Mouse (Mus musculus): ENCODE results near the gene Ssr2. TPM values are rescaled to one million over a fixed set of nuclear protein-coding genes. Genes with fewer than 3 reads are reported as not detected.
A peak's percentile ranks its signal among the peaks of the same experiment; 100 is the strongest.

Gene Ssr2
- total and polyA plus RNA-seq, 3 experiments = 346 to 377 (median 364) TPM

- dilution Hi-C loops (cut with MboI; ENCODE audit: extremely low pct_ligation_motif_present, extremely low pct_unique_long_range_greater_than_20kb, low sequenced_read_pairs) (no loop called here), in situ Hi-C loops (cut with MboI; ENCODE audit: low pct_ligation_motif_present, low pct_unique_long_range_greater_than_20kb, low sequenced_read_pairs) (loop anchor here (10.0 kb wide), 1 partner anchor 203 kb away; no protein-coding TSS in a partner anchor)
- Histone ChIP-seq H3K4me3 (replicated peaks in 1 of 3; ENCODE audit: low read depth in 2 of 3, low read length in 2 of 3, poor library complexity in 1 of 3) (no peak overlapping the region), H3K4me2 (ENCODE audit: insufficient read depth, low read depth, poor library complexity, severe bottlenecking) (peak overlapping the region; percentile 71), H3K4me1 (ENCODE audit: control insufficient read depth in 1 of 2, insufficient read depth in 2 of 2) (peaks cover 7 to 28% of the 10 kb centered on the region in 2 experiments; a peak in 3 of 4 replicates), H3K79me2 (replicated peaks; ENCODE audit: control insufficient read depth, extremely low read depth, insufficient read depth, poor library complexity, severe bottlenecking) (peaks cover 14% of the 10 kb centered on the region), H3K9me3 (replicated peaks; ENCODE audit: low read length) (no peaks in the 10 kb centered on the region), H3K36me3 (replicated peaks in 1 of 2; ENCODE audit: control insufficient read depth in 1 of 2, insufficient read depth in 1 of 2, low read length in 1 of 2) (peaks cover 15 to 42% of the 10 kb centered on the region in 2 experiments), H3K27ac (ENCODE audit: insufficient read depth, low read depth) (no peak overlapping the region), H3K27me3 (replicated peaks) (no peaks in the 10 kb centered on the region), H3K9ac (ENCODE audit: insufficient read depth, low read depth) (no peak overlapping the region; the same call in 1 of the 2 replicates)
- no peak for TF ChIP-seq ZKSCAN1 (IDR thresholded peaks at IDR 0.05; ENCODE audit: borderline replicate concordance, low read depth, low read length)
- TF ChIP-seq JUN (IDR thresholded peaks at IDR 0.05; ENCODE audit: insufficient read depth, low read depth, low read length) = no peak
- TF ChIP-seq CHD1 (IDR thresholded peaks at IDR 0.05; ENCODE audit: low read depth, low read length) = no peak
- TF ChIP-seq SIN3A (IDR thresholded peaks at IDR 0.05; ENCODE audit: low read length) = no peak
- DNase-seq (ENCODE audit: extremely low read depth) = no peak
Observed at GRCm38 (mm10) chr3:88551586-88551985, 24.1 kb upstream of the Ssr2 start.

- peaks cover 7 to 28% of the 10 kb centered on the region in 2 experiments; a peak in 3 of 4 replicates for H3K4me1 ChIP-seq (ENCODE audit: control insufficient read depth in 1 of 2, insufficient read depth in 2 of 2)
- peak overlapping the region; percentile 71 for H3K4me2 ChIP-seq (ENCODE audit: insufficient read depth, low read depth, poor library complexity, severe bottlenecking)
- peaks cover 14% of the 10 kb centered on the region for H3K79me2 ChIP-seq (replicated peaks; ENCODE audit: control insufficient read depth, extremely low read depth, insufficient read depth, poor library complexity, severe bottlenecking)
- H3K36me3 ChIP-seq (replicated peaks in 1 of 2; ENCODE audit: control insufficient read depth in 1 of 2, insufficient read depth in 1 of 2, low read length in 1 of 2) = peaks cover 19 to 42% of the 10 kb centered on the region in 2 experiments
- no peak for DNase-seq (ENCODE audit: extremely low read depth)
- H3K9ac ChIP-seq (ENCODE audit: insufficient read depth, low read depth) = peak overlapping the region; percentile 91
- H3K27me3 ChIP-seq (replicated peaks) = no peaks in the 10 kb centered on the region
- H3K27ac ChIP-seq (ENCODE audit: insufficient read depth, low read depth) = no peak overlapping the region
- TF ChIP-seq USF2 (conservative IDR thresholded peaks at IDR 0.05; ENCODE audit: low read depth, low read length) (no peak), IRF4 (IDR thresholded peaks at IDR 0.05; ENCODE audit: low read depth, low read length) (peak; percentile 37; the same call in 1 of the 2 replicates), GABPA (IDR thresholded peaks at IDR 0.05; ENCODE audit: insufficient replicate concordance, low read depth, low read length) (no peak), EP300 (IDR thresholded peaks at IDR 0.05; ENCODE audit: low read length) (peak; percentile 27; the same call in 1 of the 2 replicates), MAZ (IDR thresholded peaks at IDR 0.05; ENCODE audit: low read depth, low read length) (no peak)
- peak overlapping the region; percentile 92 to 97 (median 93) for H3K4me3 ChIP-seq (replicated peaks in 1 of 3; ENCODE audit: low read depth in 2 of 3, low read length in 2 of 3, poor library complexity in 1 of 3)
- dilution Hi-C loops (cut with MboI; ENCODE audit: extremely low pct_ligation_motif_present, extremely low pct_unique_long_range_greater_than_20kb, low sequenced_read_pairs) = no loop called here
- H3K9me3 ChIP-seq (replicated peaks; ENCODE audit: low read length) = no peaks in the 10 kb centered on the region
- in situ Hi-C loops (cut with MboI; ENCODE audit: low pct_ligation_motif_present, low pct_unique_long_range_greater_than_20kb, low sequenced_read_pairs) = loop anchor here (10.0 kb wide), 1 partner anchor 203 kb away; no protein-coding TSS in a partner anchor
Observed at GRCm38 (mm10) chr3:88552082-88552645, 23.5 kb upstream of the Ssr2 start.

- H3K9me3 ChIP-seq (replicated peaks; ENCODE audit: low read length) = no peaks in the 10 kb centered on the region
- DNase-seq (ENCODE audit: extremely low read depth) = peak; percentile 97
- peak within 1 kb of the TSS; percentile 82 for H3K4me2 ChIP-seq (ENCODE audit: insufficient read depth, low read depth, poor library complexity, severe bottlenecking)
- peak within 1 kb of the TSS; percentile 92 to 97 (median 93) for H3K4me3 ChIP-seq (replicated peaks in 1 of 3; ENCODE audit: low read depth in 2 of 3, low read length in 2 of 3, poor library complexity in 1 of 3)
- no peaks in the 10 kb centered on the region for H3K27me3 ChIP-seq (replicated peaks)
- peaks cover 19 to 46% of the 10 kb centered on the region in 2 experiments for H3K36me3 ChIP-seq (replicated peaks in 1 of 2; ENCODE audit: control insufficient read depth in 1 of 2, insufficient read depth in 1 of 2, low read length in 1 of 2)
- H3K4me1 ChIP-seq (ENCODE audit: control insufficient read depth in 1 of 2, insufficient read depth in 2 of 2) = peaks cover 7 to 28% of the 10 kb centered on the region in 2 experiments; a peak in 3 of 4 replicates
- peak within 1 kb of the TSS; percentile 70 for H3K27ac ChIP-seq (ENCODE audit: insufficient read depth, low read depth)
- H3K9ac ChIP-seq (ENCODE audit: insufficient read depth, low read depth) = peak within 1 kb of the TSS; percentile 91
- in situ Hi-C loops (cut with MboI; ENCODE audit: low pct_ligation_motif_present, low pct_unique_long_range_greater_than_20kb, low sequenced_read_pairs) (loop anchor here (10.0 kb wide), 1 partner anchor 202 kb away; no protein-coding TSS in a partner anchor), dilution Hi-C loops (cut with MboI; ENCODE audit: extremely low pct_ligation_motif_present, extremely low pct_unique_long_range_greater_than_20kb, low sequenced_read_pairs) (no loop called here)
- H3K79me2 ChIP-seq (replicated peaks; ENCODE audit: control insufficient read depth, extremely low read depth, insufficient read depth, poor library complexity, severe bottlenecking) = peaks cover 14% of the 10 kb centered on the region
- no peak; the same call in 1 of the 2 replicates for TF ChIP-seq UBTF (IDR thresholded peaks at IDR 0.05; ENCODE audit: low read depth, low read length)
- peak; percentile 90 for TF ChIP-seq MAX (IDR thresholded peaks at IDR 0.05; ENCODE audit: low read length)
- no peak for TF ChIP-seq EP300 (IDR thresholded peaks at IDR 0.05; ENCODE audit: low read length)
- TF ChIP-seq IRF4 (IDR thresholded peaks at IDR 0.05; ENCODE audit: low read depth, low read length) = peak; percentile 54
- TF ChIP-seq MYC (IDR thresholded peaks at IDR 0.05; ENCODE audit: low read depth, low read length) = peak; percentile 99
- peak; percentile 99 for TF ChIP-seq KAT2A (IDR thresholded peaks at IDR 0.05; ENCODE audit: insufficient replicate concordance, low read length)
- TF ChIP-seq NRF1 (IDR thresholded peaks at IDR 0.05; ENCODE audit: low read depth, low read length) = peak; percentile 53
- TF ChIP-seq TCF12 (IDR thresholded peaks at IDR 0.05; ENCODE audit: low read depth, low read length) = peak; percentile 89
- no peak for TF ChIP-seq JUND (conservative IDR thresholded peaks at IDR 0.05; ENCODE audit: low read depth, low read length)
- no peak; the same call in 1 of the 2 replicates for TF ChIP-seq NELFE (IDR thresholded peaks at IDR 0.05; ENCODE audit: low read depth, low read length)
- TF ChIP-seq USF1 (IDR thresholded peaks at IDR 0.05; ENCODE audit: low read depth, low read length) = peak; percentile 50
- TF ChIP-seq SMC3 (IDR thresholded peaks at IDR 0.05; ENCODE audit: low read depth, low read length) = no peak
- peak; percentile 3; the same call in 1 of the 2 replicates for TF ChIP-seq BHLHE40 (IDR thresholded peaks at IDR 0.05; ENCODE audit: low read depth, low read length)
- TF ChIP-seq HCFC1 (IDR thresholded peaks at IDR 0.05; ENCODE audit: low read depth, low read length) = peak; percentile 99
- no peak for TF ChIP-seq JUN (IDR thresholded peaks at IDR 0.05; ENCODE audit: insufficient read depth, low read depth, low read length)
Observed at GRCm38 (mm10) chr3:88552676-88553524, 22.8 kb upstream of the Ssr2 start, which contains the start of gene Lamtor2. Gene Lamtor2, minus strand, starts transcription at chr3:88553074.

Measured in CH12.LX (cell line).